Mouse (Mus musculus) embryonic fibroblast, embryonic 13.5 days (primary cell): Measurements from ENCODE around the gene Tpx2.

Source experiments
- CTCF ChIP-seq: IDR thresholded peaks from 2 replicates; pipeline ENCODE4 v1.5.1; 2011; ENCODE audit warnings: mild to moderate bottlenecking, control low read depth, low read length, moderate library complexity, borderline replicate concordance; ENCODE audit not compliant: insufficient read depth
- POLR2A ChIP-seq: IDR thresholded peaks from 2 replicates; pipeline ENCODE4 v1.6.1; 2011; ENCODE audit warnings: low read depth, mild to moderate bottlenecking, control low read depth, low read length, moderate library complexity

DNA sequence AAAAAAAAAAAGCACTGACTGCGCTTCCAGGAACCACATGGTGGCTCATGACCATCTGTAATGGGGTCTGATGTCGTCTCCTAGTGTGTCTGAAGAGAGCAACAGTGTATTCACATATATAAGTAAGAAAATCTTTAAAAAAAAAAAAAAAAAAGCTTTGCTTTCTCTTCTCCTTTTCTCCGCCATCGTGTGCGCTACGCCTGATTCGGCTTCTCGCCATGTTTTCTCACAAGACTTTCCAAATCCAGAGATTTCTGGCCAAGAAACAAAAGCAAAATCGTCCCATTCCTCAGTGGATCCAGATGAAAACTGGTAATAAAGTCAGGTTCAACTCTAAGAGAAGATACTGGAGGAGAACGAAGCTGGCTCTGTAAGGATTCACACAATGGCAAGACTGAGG lies 45.5 kb upstream of the Tpx2 start:
- TF ChIP-seq CTCF: no peak
- no peak for TF ChIP-seq POLR2A
